Comparison of ENCODE assay signal across 8 mouse cellular contexts in the genomic region with DNA sequence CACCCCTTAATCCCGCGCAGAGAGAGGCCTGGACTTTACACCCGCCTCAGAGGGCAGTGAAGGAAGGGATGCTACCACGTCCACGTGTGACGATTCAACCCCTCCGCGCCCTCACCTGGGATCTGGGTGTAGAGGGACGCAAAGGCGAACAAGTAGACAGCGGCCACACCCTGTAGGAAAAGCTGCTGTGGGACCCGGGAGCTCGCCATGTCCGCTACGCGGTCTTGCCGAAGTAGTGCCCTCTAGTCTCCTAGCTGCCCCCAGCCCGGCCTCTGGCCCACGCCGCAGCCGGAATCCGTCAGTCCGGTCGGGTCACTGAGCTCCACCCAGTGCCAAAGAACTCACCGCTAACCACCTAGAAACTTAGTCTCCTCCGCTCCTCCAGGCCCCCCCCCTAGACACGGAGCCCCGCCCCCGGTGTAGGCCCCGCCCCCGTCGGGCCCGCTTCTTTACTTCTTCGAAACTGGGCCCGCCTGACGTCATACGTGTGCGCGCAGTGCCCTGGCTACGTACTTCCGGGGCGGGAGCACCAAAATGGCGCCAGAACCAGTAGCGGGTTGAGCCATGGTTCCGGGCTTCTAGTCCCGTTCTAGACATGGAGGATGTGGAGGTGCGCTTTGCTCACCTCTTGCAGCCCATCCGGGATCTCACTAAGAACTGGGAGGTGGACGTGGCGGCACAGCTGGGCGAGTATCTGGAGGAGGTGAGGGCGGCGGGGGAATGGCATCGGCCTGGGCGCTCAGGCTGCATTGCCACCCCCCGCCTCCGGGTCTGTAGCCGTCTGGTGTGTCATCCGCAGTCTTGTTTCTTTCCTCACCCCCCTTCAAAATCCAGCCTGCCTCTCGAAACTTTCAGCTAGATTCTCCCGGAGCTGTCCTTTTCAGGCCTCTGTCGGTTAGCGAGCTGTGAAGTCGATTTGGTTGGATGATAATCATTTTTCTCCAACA. TPM values are rescaled to one million over a fixed set of nuclear protein-coding genes. Genes with fewer than 3 reads are reported as not detected.
DNase-seq lines count a peak whose midpoint lies in the region; ATAC-seq and TF ChIP-seq lines count a peak whose summit lies in the region.

A gene (minus strand): TSS at position 419 of the 947 bp plus-strand sequence.
A gene (plus strand): TSS at position 479 of the 947 bp plus-strand sequence.

- peak; percentile 96 for DNase-seq in G1E (ENCODE audit: low spot score)
- DNase-seq in cerebellum, adult 18-20 months: peak; percentile 94 to 96
- peak; percentile 98 for DNase-seq in forebrain, postnatal 0 days
- peak; percentile 97 for DNase-seq in heart, postnatal 4 days
- DNase-seq in layer of hippocampus, adult 8-10 months (ENCODE audit: low spot score in 2 of 2): peak; percentile 93
- peak; percentile 90 for DNase-seq in ovary, adult 18-20 months (ENCODE audit: low spot score)
- DNase-seq in thymus, postnatal 0 days (ENCODE audit: low spot score): peak; percentile 98

- TF ChIP-seq CTCF in G1E (IDR thresholded peaks at IDR 0.05; ENCODE audit: low read depth, low read length): no peak
- TF ChIP-seq CTCF in forebrain, postnatal 0 days (IDR thresholded peaks at IDR 0.05; ENCODE audit: low read depth): 0 out of 2 replicates have a peak, but pooled peaks have one; percentile 5

- no peaks in the 10 kb centered on the region for H3K27me3 ChIP-seq in G1E (ENCODE audit: insufficient read depth, low read length)
- no peaks in the 10 kb centered on the region for H3K27me3 ChIP-seq in forebrain, postnatal 0 days (ENCODE audit: insufficient read depth, low read length)
- no peaks in the 10 kb centered on the region for H3K27me3 ChIP-seq in lung, embryonic 15.5 days

- peak within 1 kb of the TSS; percentile 78 for H3K9ac ChIP-seq in forebrain, postnatal 0 days
- peak within 1 kb of the TSS; percentile 91 for H3K9ac ChIP-seq in lung, embryonic 15.5 days

- H3K4me3 ChIP-seq in G1E (ENCODE audit: low read depth, low read length): peak within 1 kb of the TSS; percentile 78
- H3K4me3 ChIP-seq in forebrain, postnatal 0 days (ENCODE audit: low read depth, low read length): peak within 1 kb of the TSS; percentile 82
- peak within 1 kb of the TSS; percentile 81 for H3K4me3 ChIP-seq in lung, embryonic 15.5 days

- no peaks in the 10 kb centered on the region for H3K9me3 ChIP-seq in G1E (replicated peaks)
- no peaks in the 10 kb centered on the region for H3K9me3 ChIP-seq in forebrain, postnatal 0 days (ENCODE audit: low read length)
- H3K9me3 ChIP-seq in lung, embryonic 15.5 days: no peaks in the 10 kb centered on the region

- ATAC-seq in G1E (ENCODE audit: extremely low read depth, insufficient number of reproducible peaks, low FRiP score, poor library complexity, severe bottlenecking): peak; percentile 79
- ATAC-seq in forebrain, postnatal 0 days: peak; percentile 96
- ATAC-seq in lung, embryonic 15.5 days (ENCODE audit: borderline replicate concordance, extremely low read depth, low FRiP score, low TSS enrichment): peak; percentile 91

- peak within 1 kb of the TSS; percentile 87 for H3K4me2 ChIP-seq in forebrain, postnatal 0 days (ENCODE audit: low read depth)
- H3K4me2 ChIP-seq in lung, embryonic 15.5 days: peak within 1 kb of the TSS; percentile 77

- 1% methylated on average over 64 of the region's 64 CpGs for WGBS in forebrain, postnatal 0 days
- WGBS in lung, embryonic 15.5 days: under 1% methylated on average over 63 of the region's 64 CpGs

- peaks cover 44% of the 10 kb centered on the region for H3K4me1 ChIP-seq in G1E (ENCODE audit: insufficient read depth, low read depth, low read length)
- H3K4me1 ChIP-seq in forebrain, postnatal 0 days (ENCODE audit: insufficient read depth): peaks cover 16% of the 10 kb centered on the region
- H3K4me1 ChIP-seq in lung, embryonic 15.5 days: peaks cover 31% of the 10 kb centered on the region

- peak within 1 kb of the TSS; percentile 91 for H3K27ac ChIP-seq in forebrain, postnatal 0 days (ENCODE audit: low read depth, low read length)
- peak within 1 kb of the TSS; percentile 91 for H3K27ac ChIP-seq in lung, embryonic 15.5 days

- H3K36me3 ChIP-seq in G1E (replicated peaks): peaks cover 74% of the 10 kb centered on the region
- peaks cover 34% of the 10 kb centered on the region for H3K36me3 ChIP-seq in forebrain, postnatal 0 days (ENCODE audit: insufficient read depth)
- H3K36me3 ChIP-seq in lung, embryonic 15.5 days: peaks cover 48% of the 10 kb centered on the region

RNA-seq across cellular contexts. Expression of the first gene that starts in this region (rescaled TPM):
- 42.7 and 76.3 TPM in 2 replicates for total RNA-seq in G1E (2014; fragmentation: Nextera tagmentation)
- total RNA-seq in G1E (2017): 13.7 and 15.3 TPM in 2 replicates
- polyA plus RNA-seq in G1E (2012): 116 and 125 TPM in 2 replicates
- 12.5 and 17.0 TPM in 2 replicates for total RNA-seq in forebrain, postnatal 0 days (2014; rRNA removed)
- 24.7 and 25.4 TPM in 2 replicates for polyA plus RNA-seq in forebrain, postnatal 0 days (2015; fragmentation: Nextera tagmentation; extraction: Ambion mirVana)
- 10 to 100 TPM; 54.0 to 55.5 TPM for total RNA-seq in heart, postnatal 4 days (2021)
- total RNA-seq in layer of hippocampus, adult 8-10 months (2022): 10 to 100 TPM; 17.7 to 25.3 (median 21.2) TPM
- polyA plus RNA-seq in lung, embryonic 15.5 days (2015; fragmentation: Nextera tagmentation; extraction: Ambion mirVana): 70.7 and 74.4 TPM in 2 replicates
- 40.5 and 42.9 TPM in 2 replicates for polyA plus RNA-seq in thymus, postnatal 0 days (2015; fragmentation: Nextera tagmentation; extraction: Ambion mirVana)

RNA-seq across cellular contexts. Expression of the second gene that starts in this region (rescaled TPM):
- total RNA-seq in G1E (2014; fragmentation: Nextera tagmentation) (147 and 164 TPM in 2 replicates), G1E (2017) (130 and 148 TPM in 2 replicates)
- polyA plus RNA-seq in G1E (2012): 68.4 and 78.1 TPM in 2 replicates
- 88.4 and 93.8 TPM in 2 replicates for total RNA-seq in forebrain, postnatal 0 days (2014; rRNA removed)
- 94.9 and 95.1 TPM in 2 replicates for polyA plus RNA-seq in forebrain, postnatal 0 days (2015; fragmentation: Nextera tagmentation; extraction: Ambion mirVana)
- 10 to 100 TPM; 91.0 to 99.7 TPM for total RNA-seq in heart, postnatal 4 days (2021)
- 100 to 1,000 TPM in 2 of 4 experiments, 10 to 100 TPM in 2; 92.2 to 107 (median 97.7) TPM for total RNA-seq in layer of hippocampus, adult 8-10 months (2022)
- 160 and 168 TPM in 2 replicates for polyA plus RNA-seq in lung, embryonic 15.5 days (2015; fragmentation: Nextera tagmentation; extraction: Ambion mirVana)
- polyA plus RNA-seq in thymus, postnatal 0 days (2015; fragmentation: Nextera tagmentation; extraction: Ambion mirVana): 175 and 195 TPM in 2 replicates

Comparison
In these comparisons a context has a peak if more than half of its experiments do, and no peak if none do; other contexts are left out.
1. Peak in every context shown above with its lines: DNase-seq, ATAC-seq, H3K4me3 ChIP-seq and H3K27ac ChIP-seq.